Mouse (Mus musculus) ovary, adult 18-20 months (tissue): ENCODE results near the gene Brms1.

Experiments
- DNase-seq: peaks from one replicate; pipeline ENCODE4 v3.0.0; 2022; ENCODE audit warnings: low spot score, mixed read lengths

The Brms1 gene

DNA sequence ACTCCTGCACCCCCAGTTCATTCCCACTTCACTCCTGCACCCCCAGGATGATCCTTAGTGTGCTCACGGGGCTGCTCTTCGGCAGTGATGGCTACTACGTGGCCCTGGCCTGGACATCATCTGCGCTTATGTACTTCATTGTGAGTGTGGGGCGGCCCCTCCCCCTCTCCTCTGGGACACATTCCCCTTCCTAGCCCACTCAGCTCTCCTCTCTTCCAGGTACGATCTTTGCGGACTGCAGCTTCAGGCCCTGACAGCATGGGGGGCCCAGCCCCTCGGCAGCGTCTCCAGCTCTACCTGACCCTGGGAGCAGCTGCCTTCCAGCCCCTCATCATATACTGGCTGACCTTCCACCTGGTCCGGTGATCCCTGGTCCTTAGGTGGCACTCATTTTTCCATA lies 50.9 kb downstream of the Brms1 start:
- no peak for DNase-seq

DNA sequence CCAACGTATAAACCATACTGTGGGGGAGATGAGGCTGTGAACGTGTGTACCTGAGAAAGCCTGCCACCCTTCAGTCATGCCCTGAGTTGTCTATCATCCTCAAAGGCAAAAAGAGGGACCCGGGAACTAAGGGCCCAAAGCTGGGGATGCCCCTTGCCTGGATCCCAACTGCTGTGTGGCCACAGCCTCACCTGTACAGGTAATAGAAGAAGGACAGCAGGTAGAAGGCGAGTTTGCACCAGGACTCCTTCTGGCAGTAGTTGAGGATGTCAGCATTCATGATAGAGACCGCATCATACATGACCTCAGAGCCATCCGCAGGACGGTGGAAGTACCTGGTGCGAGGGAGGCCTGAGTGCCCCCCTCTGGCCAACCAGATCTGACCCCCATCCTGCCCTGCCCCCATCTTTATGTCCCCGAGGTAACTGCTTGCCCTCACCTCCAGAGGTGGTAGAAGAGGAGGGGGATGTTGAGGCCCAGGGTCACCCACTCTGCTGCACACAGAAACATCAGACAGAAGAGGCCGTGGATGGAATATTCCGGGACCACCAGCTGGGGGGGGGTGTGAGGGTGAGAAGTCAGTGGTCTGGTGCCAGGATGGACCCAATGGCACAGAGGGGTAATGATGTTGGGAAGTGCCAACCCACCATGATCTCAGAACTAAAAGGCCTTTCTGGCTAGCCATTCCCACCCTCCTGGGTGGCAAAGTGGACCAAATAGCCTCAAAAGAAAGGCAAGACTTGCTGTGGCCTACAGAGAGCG lies 52.5 kb downstream of the Brms1 start:
- no peak for DNase-seq

DNA sequence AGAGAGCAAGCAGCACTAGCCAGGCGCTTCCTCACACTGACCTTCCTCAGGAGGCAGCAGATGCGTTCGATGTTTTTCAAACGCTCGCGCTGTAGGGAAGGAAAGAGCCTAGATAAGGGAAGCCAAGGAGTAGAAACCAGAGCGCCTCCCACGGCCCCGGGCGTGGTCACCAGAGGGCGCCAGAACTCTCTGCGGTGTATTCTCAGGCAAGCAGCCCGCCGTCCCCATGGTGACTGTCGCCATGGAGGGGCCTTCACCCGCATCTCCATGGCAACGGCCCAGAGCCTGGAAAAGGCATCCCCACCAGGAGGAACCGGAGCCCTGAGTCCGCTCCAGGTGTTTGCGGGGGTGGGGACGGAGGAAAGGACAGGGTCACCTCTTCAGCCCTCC lies 53.1 kb downstream of the Brms1 start:
- peak; percentile 84 for DNase-seq

DNA sequence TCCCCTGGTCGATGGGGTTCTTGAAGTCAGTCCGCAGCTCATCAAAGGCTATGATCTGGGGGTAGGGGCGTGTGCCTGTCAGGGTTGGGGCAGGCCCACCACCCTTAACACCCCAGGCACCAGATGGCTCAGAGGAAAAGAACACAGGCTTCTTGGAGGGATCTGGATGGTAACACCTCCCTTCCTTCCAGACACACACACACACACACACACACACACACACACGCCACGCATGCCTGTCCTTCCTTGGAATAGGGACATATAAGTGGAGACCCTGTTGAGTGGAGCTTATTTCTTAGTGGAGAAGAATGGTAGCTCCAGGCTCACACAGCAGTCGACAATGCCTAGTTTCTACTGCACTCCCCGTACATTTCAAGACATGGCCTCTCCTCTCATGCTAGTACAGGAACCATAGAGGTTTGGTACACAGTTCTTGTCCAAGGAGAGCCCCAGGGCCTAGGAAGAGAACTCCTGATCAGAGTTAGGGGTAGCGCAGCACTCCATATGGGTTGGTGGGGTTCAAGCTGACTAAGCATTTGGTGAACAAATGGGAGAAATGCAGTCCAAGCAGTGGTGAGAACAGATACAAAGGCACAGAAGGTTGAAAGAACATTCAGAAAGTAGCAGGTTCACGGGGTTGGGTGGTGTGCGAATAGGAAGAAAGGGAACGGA lies 53.7 kb downstream of the Brms1 start:
- no peak for DNase-seq

DNA sequence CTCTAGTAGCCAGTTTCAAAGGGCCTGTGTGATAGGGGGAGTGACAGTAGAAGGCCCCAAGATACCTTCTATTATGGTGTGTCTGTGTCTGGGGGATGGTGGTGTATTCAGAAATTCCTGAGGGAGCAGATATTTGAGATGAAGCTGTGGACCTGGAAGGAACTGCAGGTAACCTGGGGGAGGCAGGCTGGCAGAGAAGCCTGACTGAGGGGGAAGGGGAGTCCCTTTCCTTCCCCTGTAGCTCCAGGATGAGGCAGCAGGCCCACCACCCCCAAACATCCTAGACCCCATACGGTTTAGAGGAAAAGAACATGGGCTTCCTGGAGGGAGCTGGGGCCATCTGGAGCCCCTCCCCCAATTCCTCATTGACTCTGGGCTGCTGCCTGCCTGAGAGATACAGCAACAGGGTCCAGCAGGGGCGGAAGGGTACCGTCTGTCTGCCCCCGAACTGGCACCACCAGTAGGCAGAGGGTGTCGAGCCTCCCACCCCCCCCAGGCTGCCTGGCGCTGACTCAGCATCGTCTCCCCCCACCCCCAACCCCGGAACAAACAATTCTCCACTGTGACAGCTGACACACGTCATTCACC lies 54.8 kb downstream of the Brms1 start:
- DNase-seq: no peak

DNA sequence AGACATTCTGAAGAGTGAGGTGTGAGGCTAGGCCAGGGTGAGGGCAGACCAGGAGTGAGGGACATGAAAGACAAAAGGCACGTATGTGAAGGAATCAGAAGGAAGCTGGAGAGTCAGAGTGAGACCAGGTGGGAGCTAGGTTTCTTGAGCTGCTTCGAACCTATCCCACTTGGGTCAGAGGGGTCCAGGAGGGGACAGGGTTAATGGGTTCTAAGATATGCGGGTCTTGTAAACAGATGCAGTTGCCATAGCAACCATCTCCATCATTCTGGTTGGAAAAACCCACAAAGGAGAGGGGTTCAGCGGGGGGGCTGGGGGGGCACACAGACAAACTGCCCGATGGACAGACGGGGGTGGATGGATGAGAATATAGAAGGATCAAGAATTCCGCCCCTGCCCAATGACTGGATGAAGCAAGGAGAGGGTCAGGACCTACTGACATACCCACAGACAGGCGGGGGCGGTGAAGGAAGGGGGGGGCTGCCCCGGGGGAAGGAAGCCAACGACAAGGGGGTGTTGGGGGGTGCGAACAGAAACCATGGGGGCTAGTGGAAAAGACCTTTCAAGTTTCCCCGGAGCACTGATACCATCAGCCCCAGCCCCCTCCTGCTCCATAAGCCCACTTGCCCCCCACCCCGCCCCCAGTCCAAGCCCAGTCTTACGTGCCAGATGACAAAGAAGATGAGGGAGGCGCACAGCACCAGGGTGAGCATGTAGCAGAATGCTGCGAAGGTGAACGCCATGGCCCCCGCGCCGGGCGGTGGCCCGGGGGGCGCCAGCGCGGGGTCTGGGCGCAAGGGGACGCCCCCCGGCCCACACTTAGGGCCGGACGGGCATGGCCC lies 56.6 kb downstream of the Brms1 start:
- no peak for DNase-seq

DNA sequence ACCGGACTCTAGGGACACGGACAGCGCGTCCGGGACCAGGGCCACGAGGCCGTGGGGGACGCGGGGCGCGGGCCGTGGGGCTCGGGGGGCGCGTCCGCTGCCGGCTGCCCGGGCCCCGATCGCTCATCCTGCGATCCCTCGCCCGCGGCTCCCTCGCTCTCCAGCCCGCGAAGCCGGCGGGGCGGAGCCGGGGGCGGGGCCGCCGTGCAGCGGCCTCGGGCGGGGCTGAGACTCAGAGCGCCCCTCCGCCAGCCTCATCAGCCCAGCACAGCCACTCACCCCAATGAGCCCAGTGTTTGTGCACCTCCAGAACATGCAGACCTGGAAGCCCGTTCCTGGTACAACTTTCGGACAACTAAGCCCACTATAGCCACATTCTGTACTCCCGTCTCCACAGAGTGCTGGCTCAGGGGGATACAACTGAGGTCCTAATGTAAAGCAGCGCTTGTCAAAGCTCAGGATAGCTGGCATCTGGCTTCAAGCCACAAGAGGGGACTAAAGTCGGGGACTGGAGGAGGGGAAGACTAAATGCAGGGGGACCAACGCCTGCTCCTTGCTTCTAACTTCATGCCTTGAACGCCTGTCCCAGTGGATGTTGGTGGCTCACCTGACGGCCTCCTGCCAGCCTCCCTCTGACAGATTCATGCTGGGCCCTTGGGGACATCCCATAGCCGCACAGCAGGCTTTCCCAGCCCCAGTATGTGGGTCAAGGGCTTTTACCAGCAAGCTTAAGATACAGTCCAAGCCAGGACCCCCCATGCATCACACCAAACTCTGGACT lies 57.4 kb downstream of the Brms1 start, which contains the start of gene Cnih2:
Cnih2 (minus strand) TSS at position 159 of the 781 bp plus-strand sequence.
- no peak for DNase-seq
